Mouse (Mus musculus) naive thymus-derived CD4-positive, alpha-beta T cell, adult 2 months (primary cell): ENCODE data around the gene 2010003K11Rik.

Experiments
- DNase-seq: peaks from one replicate; pipeline ENCODE4 v3.0.0-alpha.2; 2011; ENCODE audit warnings: low read depth

2010003K11Rik gene

GRCm38 (mm10) chr19:4498062-4498933 is at the start of gene 2010003K11Rik:
2010003K11Rik (minus strand) TSS chr19:4498583.
- no peak for DNase-seq

DNA sequence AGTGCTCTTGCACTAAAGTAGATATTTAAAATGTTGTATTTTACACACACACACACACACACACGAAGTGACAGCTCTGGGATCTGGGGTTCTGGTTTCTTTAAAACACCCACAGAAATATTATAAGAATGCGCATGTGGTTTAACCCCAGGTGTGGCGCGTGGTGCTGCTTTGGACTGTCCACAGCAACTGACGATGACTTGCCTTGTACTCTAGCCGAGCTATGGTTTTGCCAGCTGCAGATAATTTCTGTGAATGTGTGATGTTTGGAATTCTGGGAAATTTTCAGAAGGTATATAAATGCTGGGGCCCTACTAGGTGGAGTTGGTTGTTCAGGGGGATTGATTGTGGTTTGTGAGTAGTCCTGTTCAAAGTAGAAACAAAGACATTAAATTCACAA is 49.4 kb upstream of the 2010003K11Rik start:
- no peak for DNase-seq

GRCm38 (mm10) chr19:4545841-4546240 is 47.5 kb upstream of the 2010003K11Rik start:
- no peak for DNase-seq

DNA sequence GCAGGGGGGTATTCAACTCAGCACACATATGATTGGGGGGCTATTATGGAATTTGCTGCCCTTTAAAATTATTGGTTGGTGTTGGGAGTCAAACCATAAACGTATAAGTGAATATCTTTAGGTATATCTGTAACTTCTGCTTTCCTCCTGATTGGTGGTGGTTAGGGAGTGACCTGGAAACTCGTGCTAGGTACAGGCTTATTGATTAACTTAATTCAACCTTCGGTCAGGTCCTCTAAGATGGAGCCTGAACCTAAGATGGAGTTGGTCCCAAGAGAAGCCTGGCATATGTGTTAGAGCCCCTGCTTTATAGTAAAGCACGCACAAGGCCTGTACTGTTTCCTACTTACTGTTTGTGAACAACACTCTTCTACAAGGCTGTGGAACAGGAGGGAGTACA is 46.7 kb upstream of the 2010003K11Rik start:
- no peak for DNase-seq

DNA sequence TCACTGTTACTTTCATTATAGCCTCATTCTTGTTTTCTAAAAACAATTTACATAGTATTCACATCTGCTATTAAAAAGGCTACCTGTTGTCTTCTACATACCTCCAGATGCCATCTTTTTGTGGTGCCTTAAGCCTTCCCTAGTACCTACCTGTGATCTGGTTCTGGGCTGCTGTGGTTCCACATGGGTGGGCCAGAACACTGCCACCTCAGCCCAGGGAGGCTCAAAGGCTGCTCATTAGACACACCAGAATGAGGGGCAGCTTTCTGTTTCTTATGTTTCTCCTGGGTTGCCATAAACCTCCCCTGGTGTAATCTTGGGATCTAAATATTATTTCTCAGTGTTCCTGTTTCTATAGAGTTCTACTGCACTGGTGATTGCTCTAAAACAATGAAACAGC is 43.7 kb upstream of the 2010003K11Rik start:
- DNase-seq = no peak

DNA sequence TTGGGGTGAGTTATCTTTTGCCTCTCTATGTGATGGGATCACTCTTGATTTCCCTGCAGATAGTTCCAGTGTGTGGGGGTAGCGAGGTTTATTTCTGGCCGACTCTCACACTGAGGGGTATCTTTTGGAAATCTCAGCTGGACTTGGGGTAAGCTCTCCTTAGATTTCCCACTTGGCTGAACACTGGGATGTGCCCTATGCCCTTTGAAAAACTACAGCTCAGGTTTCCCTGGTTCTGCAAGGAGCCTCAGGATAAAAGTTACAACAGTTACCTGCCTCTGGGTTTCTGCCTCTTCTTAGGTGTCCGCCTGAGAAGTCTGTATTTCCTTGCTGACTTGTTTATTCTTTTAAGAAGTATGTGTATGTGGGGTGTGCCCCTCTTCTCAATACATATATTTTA is 42.6 kb upstream of the 2010003K11Rik start:
- DNase-seq = no peak

- no peak for DNase-seq
Measured at GRCm38 (mm10) chr19:4540263-4540662, 41.9 kb upstream of the 2010003K11Rik start.

DNA sequence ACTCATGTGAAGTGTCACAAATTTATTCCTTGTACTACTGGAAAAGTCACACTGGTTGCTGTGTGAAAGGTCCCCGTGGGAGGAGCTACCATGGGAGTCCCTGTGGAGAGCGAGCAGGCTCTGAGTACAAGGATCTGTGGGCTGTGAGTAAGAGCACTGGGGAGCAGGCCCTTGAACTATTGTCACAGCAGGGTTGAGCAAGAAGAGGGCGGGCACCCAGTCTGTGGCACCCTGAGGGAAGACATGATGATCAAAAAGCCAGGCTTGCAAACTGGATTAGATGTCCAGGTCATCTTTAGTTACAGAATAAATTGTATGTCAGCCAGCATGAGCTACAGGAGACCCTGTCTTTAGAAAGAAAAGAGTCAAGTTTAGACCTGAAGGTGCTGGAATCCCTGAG is 38.2 kb upstream of the 2010003K11Rik start:
- no peak for DNase-seq

DNA sequence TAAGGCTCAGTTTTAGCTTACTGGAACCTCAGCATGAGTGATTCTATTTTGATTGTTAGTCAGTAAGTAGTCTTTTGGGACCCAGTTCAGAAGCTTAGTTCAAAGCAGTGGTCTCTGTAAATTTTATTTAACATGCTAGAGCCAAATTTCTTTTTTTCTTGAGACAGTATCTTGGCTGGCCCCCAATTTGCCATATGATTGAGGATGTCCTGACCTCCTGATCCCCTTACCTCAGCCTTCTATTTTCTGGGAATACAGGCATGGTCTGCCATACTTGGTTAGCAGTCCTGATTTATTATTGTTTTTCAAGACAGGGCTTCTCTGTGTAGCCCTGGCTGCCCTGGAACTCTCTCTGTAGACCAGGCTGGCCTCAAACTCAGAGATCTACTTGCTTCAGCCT is 37.5 kb upstream of the 2010003K11Rik start:
- DNase-seq = no peak

GRCm38 (mm10) chr19:4534646-4535045 is 36.3 kb upstream of the 2010003K11Rik start:
- DNase-seq = no peak

DNA sequence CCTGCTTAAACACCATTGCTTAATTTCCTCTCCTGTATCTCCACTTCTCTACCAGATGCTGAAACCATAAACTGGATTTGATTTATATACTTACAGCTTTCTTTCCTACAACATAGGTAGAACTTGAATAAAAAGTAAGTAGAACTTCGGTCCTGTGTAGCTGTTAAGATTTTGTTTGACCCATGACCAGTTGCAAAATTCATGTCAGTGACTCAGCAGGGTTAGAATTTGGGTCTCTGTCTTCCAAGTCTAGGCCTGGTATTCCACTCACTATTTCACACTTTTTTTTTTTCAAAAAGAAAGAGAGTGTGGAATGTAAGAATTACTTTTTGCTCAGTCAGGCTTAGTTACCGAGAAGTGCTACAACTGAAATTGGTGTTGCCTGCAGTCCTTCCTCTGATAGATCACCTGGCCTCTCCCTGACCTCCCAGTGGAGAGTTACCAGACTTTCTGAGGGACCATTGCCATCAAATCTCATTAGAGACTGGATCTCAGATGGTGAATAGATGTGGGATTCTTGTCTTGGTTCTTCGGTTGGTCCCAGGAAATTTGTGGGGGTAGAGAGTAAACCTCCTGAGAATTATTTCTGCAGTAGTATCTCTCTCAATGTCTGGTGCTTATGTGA is 23.2 kb upstream of the 2010003K11Rik start:
- no peak for DNase-seq

- DNase-seq = no peak
Measured at GRCm38 (mm10) chr19:4517483-4517882, 19.1 kb upstream of the 2010003K11Rik start.

DNA sequence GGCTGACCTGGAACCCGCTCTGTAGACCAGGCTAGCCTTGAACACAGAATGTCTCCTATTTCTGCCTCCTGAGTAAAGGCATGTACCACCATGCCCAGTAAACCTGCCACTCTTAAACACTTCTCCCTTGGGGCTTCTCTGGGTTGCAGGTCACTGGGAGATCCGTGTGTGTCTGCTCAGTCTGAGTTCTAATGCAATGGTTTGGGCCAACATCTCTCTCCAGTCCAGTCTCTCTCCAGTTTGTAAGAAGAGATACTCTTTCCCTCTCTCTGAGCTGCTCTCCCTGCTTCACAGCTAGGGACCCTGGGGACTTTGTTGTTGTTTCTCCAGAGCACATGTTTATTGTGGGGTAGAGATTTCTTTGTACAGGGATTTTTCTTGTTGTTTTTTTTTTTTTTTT is 17.9 kb upstream of the 2010003K11Rik start:
- no peak for DNase-seq

GRCm38 (mm10) chr19:4515746-4516145 is 17.4 kb upstream of the 2010003K11Rik start:
- DNase-seq = no peak

DNA sequence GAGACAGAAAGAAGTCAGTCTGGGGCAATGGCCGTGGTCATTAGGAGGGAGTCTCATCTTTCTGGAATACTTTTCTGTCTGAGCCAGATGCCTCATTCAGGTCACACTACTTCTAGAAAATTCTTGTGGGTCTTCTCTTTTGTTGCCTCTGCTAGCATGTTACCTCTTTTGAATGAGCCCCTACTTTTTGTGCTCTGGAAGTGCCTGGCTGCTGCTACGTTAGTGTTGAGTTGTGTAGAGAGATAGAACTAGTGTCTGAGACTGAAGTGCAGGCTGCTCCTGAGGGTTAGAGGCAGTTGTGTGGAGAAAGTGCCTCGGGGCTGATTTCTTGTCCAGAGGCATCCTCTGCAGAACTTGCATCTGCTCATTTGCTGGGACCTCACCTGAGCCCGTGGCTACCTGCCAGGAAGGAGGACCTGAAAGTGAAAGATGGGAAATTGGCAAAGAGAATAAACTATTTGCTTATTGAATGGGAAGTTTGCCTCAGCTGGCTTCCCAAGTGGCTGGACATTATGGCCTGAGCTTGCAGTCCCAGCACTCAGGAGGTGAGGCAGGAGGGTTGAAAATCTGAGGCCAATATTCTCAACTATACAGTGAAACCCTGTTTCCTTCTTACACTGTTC is 15.0 kb upstream of the 2010003K11Rik start:
- DNase-seq = no peak

DNA sequence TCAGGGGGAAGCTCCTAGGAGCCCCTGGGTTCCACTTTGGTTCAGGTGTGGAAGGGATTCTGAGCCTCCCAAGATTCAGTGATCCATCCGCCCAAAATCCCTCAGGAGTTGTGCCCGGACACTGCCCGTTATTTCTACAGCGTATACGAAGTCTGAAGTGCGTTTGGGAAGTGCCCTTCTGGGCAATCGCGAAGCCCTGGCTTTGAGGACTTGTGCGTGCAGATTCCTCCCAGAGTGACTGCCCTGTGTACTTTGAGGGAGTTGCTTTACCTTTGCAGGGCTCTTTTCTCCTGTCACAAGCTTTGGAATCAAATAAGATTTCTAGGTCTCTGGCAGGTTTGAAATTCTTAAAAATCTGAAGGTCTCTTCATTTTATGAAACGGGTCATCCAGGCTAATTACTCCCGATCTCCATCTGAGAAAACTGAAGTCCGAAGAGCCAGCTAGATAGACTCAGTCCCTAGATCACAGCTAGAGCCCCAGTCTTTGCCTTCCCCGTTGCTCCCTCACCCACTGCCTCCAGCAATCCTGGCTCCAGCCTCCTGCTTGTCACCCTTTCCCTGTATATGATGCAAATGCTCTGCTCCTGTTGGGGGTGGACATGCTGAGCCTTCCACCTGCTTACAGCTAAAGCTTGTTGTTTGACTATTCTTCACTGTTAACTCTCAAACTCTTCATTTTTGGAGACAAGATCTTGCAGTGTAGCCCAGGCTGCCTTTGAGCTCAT is 12.9 kb upstream of the 2010003K11Rik start:
- DNase-seq = no peak

DNA sequence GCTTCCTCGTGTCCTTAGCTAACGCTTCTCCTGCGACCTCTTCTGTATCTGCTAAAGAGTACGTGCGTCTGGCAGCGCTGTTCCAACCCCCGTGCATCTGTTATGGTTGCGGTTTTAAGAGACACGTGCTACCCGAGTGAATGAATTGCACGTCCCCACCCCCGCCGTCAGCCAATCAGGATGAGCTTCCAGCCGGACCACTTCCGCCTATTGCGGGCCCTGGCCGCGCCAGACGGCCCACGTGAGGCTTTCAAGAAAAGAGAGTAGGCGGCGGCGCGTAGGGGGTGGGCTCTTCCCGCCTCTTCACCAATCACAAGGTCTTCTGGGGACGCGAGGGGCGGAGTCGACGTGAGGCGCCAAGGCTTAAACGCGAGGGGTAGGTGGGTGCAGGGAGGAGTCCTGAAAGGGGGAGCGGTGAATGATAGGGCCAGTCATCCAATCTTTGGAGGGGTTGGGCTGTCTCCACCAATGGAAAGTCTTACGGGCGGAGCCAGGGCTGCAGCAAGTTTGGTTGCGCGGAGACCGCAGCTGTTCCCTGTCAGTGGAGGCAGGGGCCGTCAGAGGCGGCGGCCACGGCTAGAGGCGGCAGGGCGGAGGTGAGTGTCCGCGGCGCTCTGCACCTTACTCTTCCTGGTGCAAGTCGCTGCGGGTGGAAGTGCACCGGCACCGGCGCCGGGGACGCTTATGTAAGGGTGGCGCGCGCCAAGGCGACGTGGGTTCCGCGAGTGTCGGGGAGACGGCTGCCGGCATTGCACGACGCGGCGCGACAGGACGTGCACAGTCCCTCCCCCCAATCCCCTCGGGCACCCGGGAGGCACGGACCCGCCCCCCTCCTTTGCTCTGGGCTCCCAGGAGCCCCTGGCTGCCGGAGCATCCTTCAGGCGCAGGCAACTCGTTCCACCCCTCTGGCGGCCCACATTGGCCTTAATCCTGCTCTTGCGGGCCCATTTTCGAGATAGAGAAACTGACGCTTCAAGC is 11.9 kb upstream of the 2010003K11Rik start, which contains the start of gene Pcx:
TSS of gene Pcx (plus strand) at position 487 of the 978 bp plus-strand sequence.
- DNase-seq = peak; percentile 99

- DNase-seq = no peak
Measured at GRCm38 (mm10) chr19:4507746-4508145, 9.4 kb upstream of the 2010003K11Rik start.

DNA sequence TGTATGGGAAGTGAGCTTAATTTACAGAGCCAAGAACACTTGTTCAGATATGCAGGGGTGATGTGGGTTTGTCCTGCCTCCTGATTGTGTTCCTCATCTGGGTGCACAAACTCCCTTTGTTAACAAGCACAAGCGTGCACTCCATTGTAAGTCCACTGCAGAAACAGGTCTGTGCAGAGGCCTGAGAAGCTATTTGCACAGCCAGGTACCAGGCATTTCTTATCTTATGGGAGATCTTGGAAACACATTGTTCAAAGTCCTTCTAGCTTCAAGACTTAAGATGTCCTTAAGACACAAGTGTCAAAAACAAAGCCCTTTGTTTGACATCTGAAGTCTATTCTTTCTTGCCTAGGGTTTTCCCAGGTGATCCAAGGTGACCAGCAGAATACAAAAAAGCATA is 6.4 kb upstream of the 2010003K11Rik start:
- DNase-seq = no peak

GRCm38 (mm10) chr19:4502701-4503100 is 4.3 kb upstream of the 2010003K11Rik start:
- DNase-seq = no peak
